Mouse (Mus musculus) testis, adult 2 months (tissue): ENCODE results near the gene Dnajb2. TPM values are rescaled to one million over a fixed set of nuclear protein-coding genes. Genes with fewer than 3 reads are reported as not detected.
A peak's percentile ranks its signal among the peaks of the same experiment; 100 is the strongest.

Experiments
- H3K27ac ChIP-seq: fragments of 200-500 bp; 2 replicates; pipeline ENCODE4 v1.5.1; 2012; ENCODE audit warnings: low read depth, low read length; ENCODE audit not compliant: control insufficient read depth, insufficient read depth
- H3K27me3 ChIP-seq: fragments of 200-500 bp; 2 replicates; pipeline ENCODE4 v1.6.1; 2012; ENCODE audit warnings: mild to moderate bottlenecking, low read length, moderate library complexity; ENCODE audit not compliant: control insufficient read depth, insufficient read depth
- H3K36me3 ChIP-seq: fragments of 200-500 bp; 2 replicates; pipeline ENCODE4 v1.6.1; 2012; ENCODE audit warnings: mild to moderate bottlenecking, low read length; ENCODE audit not compliant: control insufficient read depth, insufficient read depth
- H3K4me1 ChIP-seq: fragments of 200-500 bp; 2 replicates; pipeline ENCODE4 v1.6.1; 2012; ENCODE audit warnings: low read length; ENCODE audit not compliant: control insufficient read depth, insufficient read depth
- H3K4me3 ChIP-seq: fragments of 200-500 bp; 2 replicates; pipeline ENCODE4 v1.5.1; 2012; ENCODE audit warnings: low read depth, mild to moderate bottlenecking, low read length, moderate library complexity, mixed read lengths; ENCODE audit not compliant: control insufficient read depth
- CTCF ChIP-seq: fragments of 200-500 bp; IDR thresholded peaks from 2 replicates; pipeline ENCODE4 v1.5.1; 2012; ENCODE audit warnings: low read depth, mild to moderate bottlenecking, inconsistent platforms, low read length, moderate library complexity; ENCODE audit not compliant: control insufficient read depth, insufficient read depth, insufficient replicate concordance
- POLR2A ChIP-seq: fragments of 200-500 bp; IDR thresholded peaks from 2 replicates; pipeline ENCODE4 v1.6.1; 2012; ENCODE audit warnings: low read depth, mild to moderate bottlenecking, inconsistent platforms, low read length, moderate library complexity; ENCODE audit not compliant: control insufficient read depth
- polyA plus RNA-seq: library from polyadenylated mRNA; depleted of rRNA; stranded (reverse); fragments of >200 nt; gene quantifications from 2 replicates; pipeline ENCODE4 v1.2.3, GENCODE M21; 2012; rRNA removed

Dnajb2 gene
- polyA plus RNA-seq, 1 experiment = 298 TPM

GRCm38 (mm10) chr1:75289376-75289775 is 53.2 kb downstream of the Dnajb2 start:
- no peaks in the 10 kb centered on the region for H3K36me3 ChIP-seq
- no peaks in the 10 kb centered on the region for H3K27me3 ChIP-seq
- H3K27ac ChIP-seq = no peak overlapping the region
- TF ChIP-seq CTCF = no peak
- H3K4me1 ChIP-seq = no peaks in the 10 kb centered on the region
- peak overlapping the region; percentile 23; the same call in 1 of the 2 replicates for H3K4me3 ChIP-seq

GRCm38 (mm10) chr1:75289888-75290431 is 53.8 kb downstream of the Dnajb2 start:
- Histone ChIP-seq H3K4me1 (no peaks in the 10 kb centered on the region), H3K27me3 (no peaks in the 10 kb centered on the region), H3K4me3 (no peak overlapping the region), H3K36me3 (no peaks in the 10 kb centered on the region), H3K27ac (no peak overlapping the region)
- TF ChIP-seq CTCF (no peak), POLR2A (no peak)

GRCm38 (mm10) chr1:75290582-75290981 is 54.4 kb downstream of the Dnajb2 start:
- TF ChIP-seq POLR2A (no peak), CTCF (no peak)
- H3K4me1 ChIP-seq = no peaks in the 10 kb centered on the region
- no peak overlapping the region for H3K4me3 ChIP-seq
- H3K27me3 ChIP-seq = no peaks in the 10 kb centered on the region
- H3K27ac ChIP-seq = no peak overlapping the region
- no peaks in the 10 kb centered on the region for H3K36me3 ChIP-seq

- no peaks in the 10 kb centered on the region for H3K36me3 ChIP-seq
- no peak overlapping the region for H3K4me3 ChIP-seq
- no peak overlapping the region for H3K27ac ChIP-seq
- H3K27me3 ChIP-seq = no peaks in the 10 kb centered on the region
- TF ChIP-seq CTCF = no peak
- TF ChIP-seq POLR2A = no peak
- no peaks in the 10 kb centered on the region for H3K4me1 ChIP-seq
Observed at GRCm38 (mm10) chr1:75291321-75291720, 55.1 kb downstream of the Dnajb2 start.

GRCm38 (mm10) chr1:75292476-75293330 is 56.5 kb downstream of the Dnajb2 start:
- TF ChIP-seq CTCF = no peak
- no peak for TF ChIP-seq POLR2A
- no peaks in the 10 kb centered on the region for H3K4me1 ChIP-seq
- no peak overlapping the region for H3K4me3 ChIP-seq
- H3K27me3 ChIP-seq = no peaks in the 10 kb centered on the region
- H3K36me3 ChIP-seq = no peaks in the 10 kb centered on the region
- no peak overlapping the region for H3K27ac ChIP-seq

- Histone ChIP-seq H3K36me3 (no peaks in the 10 kb centered on the region), H3K4me1 (no peaks in the 10 kb centered on the region), H3K4me3 (no peak overlapping the region), H3K27me3 (no peaks in the 10 kb centered on the region), H3K27ac (no peak overlapping the region)
- TF ChIP-seq CTCF (no peak), POLR2A (no peak)
Observed at GRCm38 (mm10) chr1:75293331-75293701, 57.1 kb downstream of the Dnajb2 start.

GRCm38 (mm10) chr1:75294294-75294693 is 58.1 kb downstream of the Dnajb2 start:
- Histone ChIP-seq H3K4me3 (no peak overlapping the region), H3K4me1 (no peaks in the 10 kb centered on the region), H3K27ac (no peak overlapping the region), H3K36me3 (no peaks in the 10 kb centered on the region), H3K27me3 (no peaks in the 10 kb centered on the region)
- TF ChIP-seq CTCF = no peak
- no peak for TF ChIP-seq POLR2A

Other genes with a start within 250 kb of the Dnajb2 start
- gene Nhej1, start 111.2 kb upstream of the Dnajb2 start, polyA plus RNA-seq = 7.7 and 7.9 TPM in 2 replicates
- not detected in 2 replicates for gene Slc23a3, start 102.5 kb upstream of the Dnajb2 start, polyA plus RNA-seq
- 43.5 and 44.3 TPM in 2 replicates for gene Cnppd1, start 93.7 kb upstream of the Dnajb2 start, polyA plus RNA-seq
- 211 and 215 TPM in 2 replicates for gene Retreg2, start 93.6 kb upstream of the Dnajb2 start, polyA plus RNA-seq
- gene Zfand2b, start 67.8 kb upstream of the Dnajb2 start, polyA plus RNA-seq = 7.1 and 7.4 TPM in 2 replicates
- gene Abcb6, start 56.0 kb upstream of the Dnajb2 start, polyA plus RNA-seq = 34.2 and 36.6 TPM in 2 replicates
- gene Ankzf1, start 44.3 kb upstream of the Dnajb2 start, polyA plus RNA-seq = 5.4 and 6.2 TPM in 2 replicates
- 529 TPM in 2 replicates for gene Atg9a, start 44.2 kb upstream of the Dnajb2 start, polyA plus RNA-seq
- gene Glb1l, start 25.6 kb upstream of the Dnajb2 start, polyA plus RNA-seq = 117 and 129 TPM in 2 replicates
- 205 and 207 TPM in 2 replicates for gene Stk16, start 25.6 kb upstream of the Dnajb2 start, polyA plus RNA-seq
- 163 and 204 TPM in 2 replicates for gene Tuba4a, start 16.5 kb upstream of the Dnajb2 start, polyA plus RNA-seq
- gene A630095N17Rik, start 4.3 kb upstream of the Dnajb2 start, polyA plus RNA-seq = 10.2 and 12.7 TPM in 2 replicates
- 0.41 and 0.49 TPM in 2 replicates for gene Ptprn, start 28.1 kb downstream of the Dnajb2 start, polyA plus RNA-seq
- 0.20 TPM in 1 of 2 replicates, not detected in the other for gene Resp18, start 42.0 kb downstream of the Dnajb2 start, polyA plus RNA-seq
- gene Dnpep, start 81.6 kb downstream of the Dnajb2 start, polyA plus RNA-seq = 158 and 175 TPM in 2 replicates
- 3.6 and 9.8 TPM in 2 replicates for gene Des, start 123.9 kb downstream of the Dnajb2 start, polyA plus RNA-seq
- 1.4 and 5.8 TPM in 2 replicates for gene Speg, start 138.9 kb downstream of the Dnajb2 start, polyA plus RNA-seq
- 96.2 and 98.2 TPM in 2 replicates for gene Gmppa, start 199.5 kb downstream of the Dnajb2 start, polyA plus RNA-seq
- gene Asic4, start 214.0 kb downstream of the Dnajb2 start, polyA plus RNA-seq = 0.82 and 1.0 TPM in 2 replicates
- 39.5 and 40.8 TPM in 2 replicates for gene Chpf, start 242.9 kb downstream of the Dnajb2 start, polyA plus RNA-seq
- 7.2 and 8.9 TPM in 2 replicates for gene Tmem198, start 243.1 kb downstream of the Dnajb2 start, polyA plus RNA-seq